Mouse (Mus musculus): ENCODE measurements around the gene Mipep.

GRCm38 (mm10) chr14:60895172-60896000, 111.0 kb downstream of the Mipep start:
- TF ChIP-seq CTCF (IDR thresholded peaks at IDR 0.05; ENCODE audit: extremely low read depth, insufficient read depth, insufficient read length, insufficient replicate concordance): no peak
- no peak for TF ChIP-seq POLR2A (IDR thresholded peaks at IDR 0.05; ENCODE audit: low read depth, low read length)
